Mouse (Mus musculus): ENCODE measurements around the gene Als2cr12. TPM values are rescaled to one million over a fixed set of nuclear protein-coding genes. Genes with fewer than 3 reads are reported as not detected.

Gene Als2cr12
- polyA plus RNA-seq, 1 experiment from 2014 or later = not detected

DNA sequence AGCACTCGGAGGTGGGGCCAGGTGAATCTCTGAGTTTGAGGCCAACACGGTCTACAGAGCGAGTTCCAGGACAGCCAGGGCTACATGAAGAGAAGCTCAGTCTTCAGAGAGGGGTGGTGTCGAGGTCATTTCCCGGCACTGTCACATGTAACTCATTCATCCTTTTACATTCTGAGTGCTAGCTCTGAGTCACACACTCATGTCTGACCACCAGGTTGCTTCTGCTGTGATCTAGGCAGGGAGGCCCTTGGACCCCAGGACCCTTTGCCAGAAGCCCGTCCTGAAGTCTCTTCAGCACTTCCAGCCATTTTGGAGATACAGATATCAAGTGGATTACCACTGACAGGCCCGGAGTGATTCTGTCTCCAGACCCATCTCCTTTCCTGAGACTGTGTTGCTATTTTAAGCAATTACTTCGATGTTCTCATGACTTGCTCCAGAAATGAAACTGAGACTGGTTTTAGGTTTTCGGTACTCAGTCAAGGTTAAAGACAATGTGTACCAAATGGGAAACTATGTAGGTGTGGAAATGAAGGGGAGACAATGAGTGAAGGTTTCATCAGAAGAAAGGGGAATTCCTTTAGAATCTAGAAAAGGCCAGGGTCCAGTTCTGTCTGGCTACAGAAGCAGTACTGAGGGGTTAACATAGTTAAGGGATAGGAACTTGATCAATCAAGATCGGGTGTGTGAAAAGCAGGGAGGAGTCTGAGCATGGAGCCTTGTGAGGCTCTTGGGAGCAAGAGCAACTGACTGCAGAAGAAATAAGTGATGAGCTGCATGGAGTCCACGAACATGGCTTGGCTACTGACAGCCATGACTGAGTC lies 26.5 kb upstream of the Als2cr12 start:
- H3K9me3 ChIP-seq (replicated peaks; ENCODE audit: control insufficient read depth, low read length) = no peaks in the 10 kb centered on the region
- H3K4me2 ChIP-seq (ENCODE audit: low read depth, low read length) = no peak overlapping the region
- H3K27ac ChIP-seq (ENCODE audit: low read length) = no peak overlapping the region
- no peak for ATAC-seq (replicated peaks; ENCODE audit: extremely low read depth, insufficient read depth, low FRiP score)
- H3K27me3 ChIP-seq (ENCODE audit: control insufficient read depth, insufficient read depth, low read length) = no peaks in the 10 kb centered on the region
- peaks cover 5% of the 10 kb centered on the region; the same call in 1 of the 2 replicates for H3K36me3 ChIP-seq (ENCODE audit: control insufficient read depth, insufficient read depth)
- no peak overlapping the region for H3K9ac ChIP-seq (ENCODE audit: low read length)
- 67% methylated on average over 11 of the region's 11 CpGs for WGBS
- H3K4me3 ChIP-seq (ENCODE audit: low read length) = no peak overlapping the region
- H3K4me1 ChIP-seq (ENCODE audit: control insufficient read depth, insufficient read depth, low read length) = peaks cover 18% of the 10 kb centered on the region

DNA sequence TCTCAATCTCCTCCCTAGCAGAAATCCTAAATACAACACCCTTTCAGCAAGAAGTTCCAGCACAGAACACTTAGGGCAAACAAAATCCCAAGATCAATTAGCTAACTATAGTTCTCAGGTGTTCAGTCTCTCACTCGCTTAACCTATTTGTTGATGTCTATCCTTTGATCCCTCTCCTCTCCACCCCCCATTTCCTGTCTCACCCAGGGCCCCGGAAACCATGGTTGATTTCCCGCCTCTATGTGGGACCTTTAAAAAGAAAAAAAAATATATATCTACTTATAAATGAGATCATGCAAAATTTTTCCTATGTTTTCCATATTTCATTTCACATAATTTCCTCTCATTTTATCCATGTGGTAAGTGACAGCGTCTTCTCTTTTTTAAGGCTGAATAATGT lies 25.2 kb upstream of the Als2cr12 start:
- Histone ChIP-seq H3K4me1 (ENCODE audit: control insufficient read depth, insufficient read depth, low read length) (peaks cover 26% of the 10 kb centered on the region), H3K27me3 (ENCODE audit: control insufficient read depth, insufficient read depth, low read length) (no peaks in the 10 kb centered on the region), H3K4me3 (ENCODE audit: low read length) (no peak overlapping the region), H3K9ac (ENCODE audit: low read length) (no peak overlapping the region), H3K27ac (ENCODE audit: low read length) (peak overlapping the region; percentile 16; the same call in 1 of the 2 replicates), H3K4me2 (ENCODE audit: low read depth, low read length) (no peak overlapping the region), H3K36me3 (ENCODE audit: control insufficient read depth, insufficient read depth) (peaks cover 7% of the 10 kb centered on the region), H3K9me3 (replicated peaks; ENCODE audit: control insufficient read depth, low read length) (no peaks in the 10 kb centered on the region)
- no peak for ATAC-seq (replicated peaks; ENCODE audit: extremely low read depth, insufficient read depth, low FRiP score)
- WGBS = 70% methylated on average over 4 of the region's 4 CpGs

DNA sequence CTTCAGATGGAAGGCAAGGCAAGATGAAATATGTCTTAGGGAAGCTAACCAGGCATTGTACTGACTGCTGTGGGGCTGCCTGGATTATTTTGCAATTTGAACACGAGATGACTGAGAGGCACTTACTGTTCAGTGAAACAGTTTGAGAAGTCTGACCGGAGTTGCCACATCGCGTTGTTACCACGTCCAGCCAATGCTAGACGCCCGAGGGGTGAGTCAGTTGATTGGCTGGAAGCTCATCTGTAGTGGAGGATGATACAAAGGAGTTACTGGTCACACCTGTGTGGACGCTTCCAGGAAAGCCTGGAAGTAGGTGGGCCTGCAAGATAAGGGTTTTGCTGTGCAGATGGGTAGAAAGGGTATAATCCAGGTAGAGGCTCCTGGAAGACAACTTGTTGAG lies 24.3 kb upstream of the Als2cr12 start:
- WGBS = 77% methylated on average over 8 of the region's 8 CpGs
- no peak overlapping the region for H3K9ac ChIP-seq (ENCODE audit: low read length)
- H3K4me3 ChIP-seq (ENCODE audit: low read length) = no peak overlapping the region
- H3K27me3 ChIP-seq (ENCODE audit: control insufficient read depth, insufficient read depth, low read length) = no peaks in the 10 kb centered on the region
- no peak for ATAC-seq (replicated peaks; ENCODE audit: extremely low read depth, insufficient read depth, low FRiP score)
- 0 out of 2 replicates have a peak overlapping the region, but pooled peaks have one; percentile 16 for H3K4me2 ChIP-seq (ENCODE audit: low read depth, low read length)
- H3K4me1 ChIP-seq (ENCODE audit: control insufficient read depth, insufficient read depth, low read length) = peaks cover 29% of the 10 kb centered on the region
- H3K27ac ChIP-seq (ENCODE audit: low read length) = peak overlapping the region; percentile 16; the same call in 1 of the 2 replicates
- H3K9me3 ChIP-seq (replicated peaks; ENCODE audit: control insufficient read depth, low read length) = no peaks in the 10 kb centered on the region
- peaks cover 11% of the 10 kb centered on the region for H3K36me3 ChIP-seq (ENCODE audit: control insufficient read depth, insufficient read depth)

DNA sequence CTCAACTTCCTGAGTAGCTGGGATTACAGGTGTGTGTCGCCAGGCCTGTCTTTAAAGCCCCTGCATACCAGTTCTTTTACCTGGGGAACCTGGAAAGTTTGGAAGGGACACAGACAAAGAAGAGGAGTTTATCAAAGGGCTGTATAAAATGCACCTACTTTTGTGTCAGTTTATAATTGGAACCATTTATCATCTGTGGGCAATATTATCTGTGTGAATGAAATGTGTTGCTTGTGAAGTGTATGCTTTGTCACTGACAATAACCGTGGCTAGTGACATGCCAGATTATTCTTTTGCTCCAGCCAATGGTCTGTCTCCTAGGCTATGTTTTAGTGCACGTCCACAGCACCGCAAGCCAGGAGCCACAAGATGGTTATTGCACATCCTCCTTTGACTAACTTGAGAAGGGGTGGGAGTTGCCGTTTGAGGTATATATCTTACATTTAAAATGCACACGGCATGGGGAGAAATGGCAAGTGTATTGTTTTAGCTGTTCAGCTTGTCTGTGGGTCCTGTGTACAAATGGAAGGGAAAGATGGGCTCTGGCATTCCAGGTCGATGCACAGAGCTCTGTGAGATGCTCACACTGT lies 23.7 kb upstream of the Als2cr12 start:
- ATAC-seq (replicated peaks; ENCODE audit: extremely low read depth, insufficient read depth, low FRiP score) = no peak
- Histone ChIP-seq H3K9ac (ENCODE audit: low read length) (no peak overlapping the region), H3K27ac (ENCODE audit: low read length) (no peak overlapping the region), H3K27me3 (ENCODE audit: control insufficient read depth, insufficient read depth, low read length) (no peaks in the 10 kb centered on the region), H3K9me3 (replicated peaks; ENCODE audit: control insufficient read depth, low read length) (no peaks in the 10 kb centered on the region), H3K4me2 (ENCODE audit: low read depth, low read length) (no peak overlapping the region), H3K4me1 (ENCODE audit: control insufficient read depth, insufficient read depth, low read length) (peaks cover 36% of the 10 kb centered on the region), H3K36me3 (ENCODE audit: control insufficient read depth, insufficient read depth) (peaks cover 16% of the 10 kb centered on the region), H3K4me3 (ENCODE audit: low read length) (no peak overlapping the region)
- WGBS = 71% methylated on average over 7 of the region's 7 CpGs

GRCm38 (mm10) chr1:58717589-58718270 lies 21.9 kb upstream of the Als2cr12 start:
- no peaks in the 10 kb centered on the region for H3K27me3 ChIP-seq (ENCODE audit: control insufficient read depth, insufficient read depth, low read length)
- H3K4me2 ChIP-seq (ENCODE audit: low read depth, low read length) = no peak overlapping the region
- H3K4me1 ChIP-seq (ENCODE audit: control insufficient read depth, insufficient read depth, low read length) = peaks cover 39% of the 10 kb centered on the region
- no peak overlapping the region for H3K4me3 ChIP-seq (ENCODE audit: low read length)
- peaks cover 16% of the 10 kb centered on the region for H3K36me3 ChIP-seq (ENCODE audit: control insufficient read depth, insufficient read depth)
- no peaks in the 10 kb centered on the region for H3K9me3 ChIP-seq (replicated peaks; ENCODE audit: control insufficient read depth, low read length)
- no peak overlapping the region for H3K9ac ChIP-seq (ENCODE audit: low read length)
- no peak for ATAC-seq (replicated peaks; ENCODE audit: extremely low read depth, insufficient read depth, low FRiP score)
- WGBS = 89% methylated on average over 8 of the region's 8 CpGs
- H3K27ac ChIP-seq (ENCODE audit: low read length) = no peak overlapping the region

GRCm38 (mm10) chr1:58716883-58717220 lies 21.1 kb upstream of the Als2cr12 start:
- ATAC-seq (replicated peaks; ENCODE audit: extremely low read depth, insufficient read depth, low FRiP score) = no peak
- no peaks in the 10 kb centered on the region for H3K9me3 ChIP-seq (replicated peaks; ENCODE audit: control insufficient read depth, low read length)
- WGBS = 89% methylated on average over 4 of the region's 4 CpGs

GRCm38 (mm10) chr1:58716162-58716882 lies 20.5 kb upstream of the Als2cr12 start:
- Histone ChIP-seq H3K4me3 (ENCODE audit: low read length) (peak overlapping the region; percentile 24), H3K27ac (ENCODE audit: low read length) (peak overlapping the region; percentile 78), H3K9me3 (replicated peaks; ENCODE audit: control insufficient read depth, low read length) (no peaks in the 10 kb centered on the region), H3K4me1 (ENCODE audit: control insufficient read depth, insufficient read depth, low read length) (peaks cover 31% of the 10 kb centered on the region), H3K27me3 (ENCODE audit: control insufficient read depth, insufficient read depth, low read length) (no peaks in the 10 kb centered on the region), H3K4me2 (ENCODE audit: low read depth, low read length) (peak overlapping the region; percentile 52), H3K9ac (ENCODE audit: low read length) (0 out of 2 replicates have a peak overlapping the region, but pooled peaks have one; percentile 25), H3K36me3 (ENCODE audit: control insufficient read depth, insufficient read depth) (peaks cover 16% of the 10 kb centered on the region)
- WGBS = 45% methylated on average over 7 of the region's 7 CpGs
- no peak for ATAC-seq (replicated peaks; ENCODE audit: extremely low read depth, insufficient read depth, low FRiP score)

More at GRCm38 (mm10) chr1:58716883-58717220, 21.1 kb upstream of the Als2cr12 start:
- Histone ChIP-seq H3K4me2 (ENCODE audit: low read depth, low read length) (0 out of 2 replicates have a peak overlapping the region, but pooled peaks have one; percentile 52), H3K4me3 (ENCODE audit: low read length) (no peak overlapping the region), H3K9ac (ENCODE audit: low read length) (no peak overlapping the region), H3K27me3 (ENCODE audit: control insufficient read depth, insufficient read depth, low read length) (no peaks in the 10 kb centered on the region), H3K4me1 (ENCODE audit: control insufficient read depth, insufficient read depth, low read length) (peaks cover 33% of the 10 kb centered on the region), H3K27ac (ENCODE audit: low read length) (peak overlapping the region; percentile 78), H3K36me3 (ENCODE audit: control insufficient read depth, insufficient read depth) (peaks cover 16% of the 10 kb centered on the region)

- no peaks in the 10 kb centered on the region for H3K27me3 ChIP-seq (ENCODE audit: control insufficient read depth, insufficient read depth, low read length)
- H3K27ac ChIP-seq (ENCODE audit: low read length) = peak overlapping the region; percentile 78
- H3K9me3 ChIP-seq (replicated peaks; ENCODE audit: control insufficient read depth, low read length) = no peaks in the 10 kb centered on the region
- H3K9ac ChIP-seq (ENCODE audit: low read length) = no peak overlapping the region
- H3K4me1 ChIP-seq (ENCODE audit: control insufficient read depth, insufficient read depth, low read length) = peaks cover 29% of the 10 kb centered on the region
- peaks cover 16% of the 10 kb centered on the region for H3K36me3 ChIP-seq (ENCODE audit: control insufficient read depth, insufficient read depth)
- peak overlapping the region; percentile 24 for H3K4me3 ChIP-seq (ENCODE audit: low read length)
- peak overlapping the region; percentile 67 for H3K4me2 ChIP-seq (ENCODE audit: low read depth, low read length)
- ATAC-seq (replicated peaks; ENCODE audit: extremely low read depth, insufficient read depth, low FRiP score) = no peak
Observed at GRCm38 (mm10) chr1:58715536-58715935, 19.7 kb upstream of the Als2cr12 start.

Measured in heart, embryonic 16.5 days (tissue).